Mouse (Mus musculus) telencephalon, adult 2 months (tissue): ENCODE measurements around the gene Sh3rf1.

Source experiments
- DNase-seq: peaks from one replicate; pipeline ENCODE4 v3.0.0-alpha.2; 2011; ENCODE audit warnings: low read depth, low spot score

Gene Sh3rf1

GRCm38 (mm10) chr8:61420166-61420565, 196.5 kb downstream of the Sh3rf1 start:
- no peak for DNase-seq

- DNase-seq = peak; percentile 54
Measured at GRCm38 (mm10) chr8:61421606-61422005, 197.9 kb downstream of the Sh3rf1 start.

GRCm38 (mm10) chr8:61425125-61425524, 201.5 kb downstream of the Sh3rf1 start:
- DNase-seq = no peak

- DNase-seq = no peak
Measured at GRCm38 (mm10) chr8:61426072-61426471, 202.4 kb downstream of the Sh3rf1 start.

- DNase-seq = no peak
Measured at GRCm38 (mm10) chr8:61426671-61427070, 203.0 kb downstream of the Sh3rf1 start.

GRCm38 (mm10) chr8:61427916-61428681, 204.4 kb downstream of the Sh3rf1 start:
- DNase-seq = no peak

GRCm38 (mm10) chr8:61428821-61429482, 205.3 kb downstream of the Sh3rf1 start:
- DNase-seq = no peak

GRCm38 (mm10) chr8:61435481-61435880, 211.8 kb downstream of the Sh3rf1 start:
- DNase-seq = no peak

GRCm38 (mm10) chr8:61436147-61436546, 212.5 kb downstream of the Sh3rf1 start:
- DNase-seq = no peak

GRCm38 (mm10) chr8:61436586-61437304, 213.1 kb downstream of the Sh3rf1 start:
- no peak for DNase-seq

- DNase-seq = no peak
Measured at GRCm38 (mm10) chr8:61437305-61437605, 213.6 kb downstream of the Sh3rf1 start.

GRCm38 (mm10) chr8:61442988-61443387, 219.3 kb downstream of the Sh3rf1 start:
- DNase-seq = no peak

- DNase-seq = no peak
Measured at GRCm38 (mm10) chr8:61444358-61444757, 220.7 kb downstream of the Sh3rf1 start.
